In genomic region chr11:3167571-3168001, GRCm38 (mm10) we compare ENCODE assay signal across 8 mouse cellular contexts. TPM values are rescaled to one million over a fixed set of nuclear protein-coding genes. Genes with fewer than 3 reads are reported as not detected.
DNase-seq lines count a peak whose midpoint lies in the region; ATAC-seq and TF ChIP-seq lines count a peak whose summit lies in the region.
"Not testable (repeated sequence)": the region's sequence is repeated elsewhere in the genome, so short reads cannot be mapped to it uniquely, and the experiment has no call there.

No protein-coding gene starts in this region.

- dilution Hi-C loops in CH12.LX (cut with MboI; ENCODE audit: extremely low pct_ligation_motif_present, extremely low pct_unique_long_range_greater_than_20kb, low sequenced_read_pairs), result not testable (repeated sequence)

- not testable (repeated sequence) for TF ChIP-seq RAD21 in CH12.LX (IDR thresholded peaks at IDR 0.05; ENCODE audit: low read depth, low read length)

- TF ChIP-seq EP300 in CH12.LX (IDR thresholded peaks at IDR 0.05; ENCODE audit: low read length), result not testable (repeated sequence)

- 66% methylated on average over 4 of the region's 4 CpGs for WGBS in lung, embryonic 16.5 days

- not testable (repeated sequence) for H3K9ac ChIP-seq in CH12.LX (ENCODE audit: insufficient read depth, low read depth); lung, embryonic 16.5 days (ENCODE audit: low read length)

- not testable (repeated sequence) for H3K4me3 ChIP-seq in CH12.LX (replicated peaks in 1 of 3; ENCODE audit: low read depth in 2 of 3, low read length in 2 of 3, poor library complexity in 1 of 3); lung, embryonic 16.5 days (ENCODE audit: low read length)

- not testable (repeated sequence) for H3K36me3 ChIP-seq in CH12.LX (replicated peaks in 1 of 2; ENCODE audit: control insufficient read depth in 1 of 2, insufficient read depth in 1 of 2, low read length in 1 of 2); lung, embryonic 16.5 days (ENCODE audit: control insufficient read depth, insufficient read depth, low read length)

- H3K9me3 ChIP-seq in CH12.LX (replicated peaks; ENCODE audit: low read length); lung, embryonic 16.5 days (ENCODE audit: control insufficient read depth, low read length): not testable (repeated sequence)

- not testable (repeated sequence) for H3K4me1 ChIP-seq in CH12.LX (ENCODE audit: control insufficient read depth in 1 of 2, insufficient read depth in 2 of 2); lung, embryonic 16.5 days (replicated peaks; ENCODE audit: control insufficient read depth, insufficient read depth, low read length)

- not testable (repeated sequence) for DNase-seq in CH12.LX (ENCODE audit: extremely low read depth)
- DNase-seq in adrenal gland, postnatal 25 days, result peak; percentile 13
- DNase-seq in gastrocnemius, adult 8-10 months (ENCODE audit: low spot score in 2 of 2), result peak; percentile 69 to 70
- DNase-seq in heart, postnatal 14 days, result peak; percentile 35 to 49
- peak; percentile 39 to 63 for DNase-seq in kidney, postnatal 25 days
- DNase-seq in ovary, postnatal 10 days (ENCODE audit: low spot score), result peak; percentile 73
- peak; percentile 27 for DNase-seq in thymus, postnatal 25 days

- not testable (repeated sequence) for H3K27me3 ChIP-seq in CH12.LX (replicated peaks); lung, embryonic 16.5 days (ENCODE audit: control insufficient read depth, insufficient read depth, low read depth, low read length)

- TF ChIP-seq POLR2A in CH12.LX (IDR thresholded peaks at IDR 0.05; ENCODE audit: low read depth, low read length), result not testable (repeated sequence)

- in situ Hi-C loops in CH12.LX (cut with MboI; ENCODE audit: low pct_ligation_motif_present, low pct_unique_long_range_greater_than_20kb, low sequenced_read_pairs), result not testable (repeated sequence)

- not testable (repeated sequence) for H3K4me2 ChIP-seq in CH12.LX (ENCODE audit: insufficient read depth, low read depth, poor library complexity, severe bottlenecking); lung, embryonic 16.5 days (ENCODE audit: low read depth, low read length)

- 0 out of 2 replicates have a peak, but pooled peaks have one; percentile 1 for ATAC-seq in lung, embryonic 16.5 days (ENCODE audit: low read depth)

- not testable (repeated sequence) for TF ChIP-seq CTCF in CH12.LX (conservative IDR thresholded peaks at IDR 0.05 in 1 of 2, IDR thresholded peaks at IDR 0.05 in 1 of 2; ENCODE audit: low read depth in 2 of 2, low read length in 2 of 2)

- intact Hi-C loops in heart, postnatal 14 days (cut with DNase I), result not testable (repeated sequence)

- not testable (repeated sequence) for H3K79me2 ChIP-seq in CH12.LX (replicated peaks; ENCODE audit: control insufficient read depth, extremely low read depth, insufficient read depth, poor library complexity, severe bottlenecking)

- H3K27ac ChIP-seq in CH12.LX (ENCODE audit: insufficient read depth, low read depth); lung, embryonic 16.5 days (ENCODE audit: low read length): not testable (repeated sequence)

TF ChIP-seq in CH12.LX, 34 proteins besides CTCF, POLR2A, EP300 and RAD21:
- 0 out of 2 replicates have a peak, but pooled peaks have one; percentile 14 for TF ChIP-seq CHD2 (IDR thresholded peaks at IDR 0.05; ENCODE audit: low read length)
- 0 out of 2 replicates have a peak, but pooled peaks have one; percentile 14 for TF ChIP-seq NELFE (IDR thresholded peaks at IDR 0.05; ENCODE audit: low read depth, low read length)

RNA-seq across cellular contexts. Expression of gene Sfi1, which starts 25.7 kb away (rescaled TPM):
- 17.5 and 25.2 TPM in 2 replicates for total RNA-seq in CH12.LX (2012; rRNA removed)
- 10.2 and 10.8 TPM in 2 replicates for total RNA-seq in CH12.LX (2014; rRNA removed)
- 17.4 and 22.6 TPM in 2 replicates for polyA plus RNA-seq in CH12.LX (2012; ENCODE audit: insufficient read length, low read depth)
- 92.1 and 96.9 TPM in 2 replicates for total RNA-seq in adrenal gland, postnatal 25 days (2021)
- 10 to 100 TPM in 2 of 4 experiments, 1 to 10 TPM in 2; 7.8 to 12.1 (median 9.6) TPM for total RNA-seq in gastrocnemius, adult 8-10 months (2022)
- total RNA-seq in heart, postnatal 14 days (2021), result 10 to 100 TPM; 22.6 to 24.0 TPM
- 13.7 and 15.8 TPM in 2 replicates for polyA plus RNA-seq in lung, embryonic 16.5 days (2015; fragmentation: Nextera tagmentation; extraction: Ambion mirVana)

RNA-seq across cellular contexts. Expression of gene Eif4enif1, which starts 34.6 kb away (rescaled TPM):
- 60.8 and 70.2 TPM in 2 replicates for total RNA-seq in CH12.LX (2012; rRNA removed)
- 54.5 and 59.7 TPM in 2 replicates for total RNA-seq in CH12.LX (2014; rRNA removed)
- polyA plus RNA-seq in CH12.LX (2012; ENCODE audit: insufficient read length, low read depth), result 115 and 127 TPM in 2 replicates
- 60.1 and 67.3 TPM in 2 replicates for total RNA-seq in adrenal gland, postnatal 25 days (2021)
- total RNA-seq in gastrocnemius, adult 8-10 months (2022), result 10 to 100 TPM; 27.6 to 39.3 (median 31.4) TPM
- total RNA-seq in heart, postnatal 14 days (2021), result 10 to 100 TPM; 41.5 to 43.0 TPM
- polyA plus RNA-seq in lung, embryonic 16.5 days (2015; fragmentation: Nextera tagmentation; extraction: Ambion mirVana), result 34.8 and 37.5 TPM in 2 replicates
